Mouse (Mus musculus) forebrain, embryonic 13.5 days (tissue): ENCODE measurements around the gene Cherp. TPM values are rescaled to one million over a fixed set of nuclear protein-coding genes. Genes with fewer than 3 reads are reported as not detected.

Experiments
- ATAC-seq: fragments of 200-750 bp; cut with Nextera tagmentation; 2 replicates; pipeline ENCODE4 v1.8.0; 2017
- H3K27ac ChIP-seq: fragments of 300-500 bp; sonication (generic); 2 replicates; pipeline ENCODE4 v1.5.1; 2015; ENCODE audit warnings: inconsistent platforms, mild to moderate bottlenecking, moderate library complexity
- H3K27me3 ChIP-seq: fragments of 300-500 bp; sonication (generic); 2 replicates; pipeline ENCODE4 v1.6.1; 2015; ENCODE audit warnings: mild to moderate bottlenecking, inconsistent platforms
- H3K36me3 ChIP-seq: fragments of 300-500 bp; sonication (generic); 2 replicates; pipeline ENCODE4 v1.6.1; 2015; ENCODE audit warnings: mild to moderate bottlenecking, inconsistent platforms; ENCODE audit not compliant: poor library complexity, severe bottlenecking
- H3K4me1 ChIP-seq: fragments of 300-500 bp; sonication (generic); 2 replicates; pipeline ENCODE4 v1.6.1; 2015; ENCODE audit warnings: inconsistent platforms
- H3K4me2 ChIP-seq: fragments of 300-500 bp; sonication (generic); 2 replicates; pipeline ENCODE4 v1.6.1; 2015; ENCODE audit warnings: inconsistent platforms, mild to moderate bottlenecking, moderate library complexity
- H3K4me3 ChIP-seq: fragments of 300-500 bp; sonication (generic); 2 replicates; pipeline ENCODE4 v1.5.1; 2015; ENCODE audit warnings: mild to moderate bottlenecking, inconsistent platforms
- H3K9ac ChIP-seq: fragments of 300-500 bp; sonication (generic); 2 replicates; pipeline ENCODE4 v1.6.1; 2015; ENCODE audit warnings: mild to moderate bottlenecking, inconsistent platforms
- H3K9me3 ChIP-seq: fragments of 300-500 bp; sonication (generic); replicated peaks from 2 replicates; pipeline ENCODE4 v1.6.1; 2016; ENCODE audit warnings: inconsistent platforms
- WGBS: fragments of 180-500 bp; shearing (Covaris S2); methylation state at CpG from one replicate; pipeline ENCODE4 v1.1.7; 2015; 5-methylcytosine and 5-hydroxymethylcytosine counted together
- microRNA-seq: library from miRNA; unstranded; fragments of <30 nt; microRNA quantifications from one replicate; pipeline ENCODE4, GENCODE M21; 2016
- polyA plus RNA-seq: library from polyadenylated mRNA; unstranded; fragments of >200 nt; fragmentation: Nextera tagmentation; extraction: Ambion mirVana; gene quantifications from 2 replicates; pipeline ENCODE4 v1.2.1, GENCODE M21; 2015

The Cherp gene
- polyA plus RNA-seq, 1 experiment from 2014 or later: 48.4 TPM

DNA sequence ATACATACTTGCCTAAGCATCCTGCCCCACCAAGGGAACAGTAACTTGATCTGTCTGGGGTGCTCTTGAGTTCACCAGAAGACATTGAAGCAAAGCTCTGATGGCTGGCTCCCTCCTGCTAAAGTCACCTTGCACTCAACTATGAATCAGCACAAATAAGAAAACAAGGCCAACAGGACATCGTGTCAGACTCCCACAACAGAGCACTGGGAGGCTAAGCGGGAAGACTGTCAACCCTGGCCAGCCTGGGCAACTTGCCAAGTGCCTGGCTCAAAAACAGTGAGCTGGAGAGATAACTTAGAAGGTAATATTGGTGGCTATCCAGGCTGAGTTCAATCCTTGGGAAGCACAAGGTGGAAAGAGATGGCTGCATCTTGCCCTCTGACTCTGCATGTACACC lies 40.1 kb downstream of the Cherp start:
- H3K4me1 ChIP-seq: peaks cover 3% of the 10 kb centered on the region; the same call in 1 of the 2 replicates
- no peak for ATAC-seq
- 36% methylated on average over 2 of the region's 2 CpGs for WGBS

GRCm38 (mm10) chr8:72429676-72430075 lies 45.4 kb downstream of the Cherp start:
- Histone ChIP-seq H3K27ac (no peak overlapping the region), H3K9ac (no peak overlapping the region), H3K36me3 (no peaks in the 10 kb centered on the region), H3K4me3 (no peak overlapping the region), H3K4me1 (no peaks in the 10 kb centered on the region), H3K27me3 (no peaks in the 10 kb centered on the region), H3K9me3 (no peaks in the 10 kb centered on the region), H3K4me2 (no peak overlapping the region)
- ATAC-seq: no peak
- WGBS: 59% methylated on average over 13 of the region's 13 CpGs

More for the DNA sequence above, 40.1 kb downstream of the Cherp start:
- H3K4me3 ChIP-seq: no peak overlapping the region
- H3K27me3 ChIP-seq: no peaks in the 10 kb centered on the region
- no peaks in the 10 kb centered on the region for H3K36me3 ChIP-seq
- H3K9ac ChIP-seq: no peak overlapping the region
- no peak overlapping the region for H3K27ac ChIP-seq
- no peak overlapping the region for H3K4me2 ChIP-seq
- no peaks in the 10 kb centered on the region for H3K9me3 ChIP-seq

DNA sequence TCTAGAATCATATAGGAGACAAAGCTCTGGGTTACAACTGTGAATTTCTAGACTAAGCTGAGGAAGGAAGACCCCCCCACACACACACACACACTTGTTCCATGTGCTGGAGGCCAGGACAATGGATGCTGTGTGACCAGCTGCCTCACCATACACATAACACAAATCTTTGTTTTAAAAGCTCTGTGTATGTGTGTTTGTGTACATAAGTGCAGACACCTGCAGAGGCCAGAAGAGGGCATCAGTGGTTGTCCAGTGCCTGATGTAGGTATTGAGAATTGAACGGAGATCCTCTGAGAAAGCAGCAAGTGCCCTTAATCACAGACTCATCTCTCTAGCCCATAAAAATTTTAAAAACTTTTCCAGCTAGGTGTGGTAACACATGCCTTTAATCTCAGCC lies 52.1 kb downstream of the Cherp start:
- no peaks in the 10 kb centered on the region for H3K27me3 ChIP-seq
- H3K27ac ChIP-seq: no peak overlapping the region
- 64% methylated on average over 1 of the region's 1 CpGs for WGBS
- H3K9ac ChIP-seq: no peak overlapping the region
- no peaks in the 10 kb centered on the region for H3K9me3 ChIP-seq
- H3K4me2 ChIP-seq: no peak overlapping the region
- no peak for ATAC-seq
- peaks cover 11% of the 10 kb centered on the region; the same call in 1 of the 2 replicates for H3K36me3 ChIP-seq
- H3K4me1 ChIP-seq: peaks cover 30% of the 10 kb centered on the region
- no peak overlapping the region for H3K4me3 ChIP-seq

GRCm38 (mm10) chr8:72421362-72422335 lies 53.4 kb downstream of the Cherp start, which contains the start of gene Eps15l1:
Gene Eps15l1 (minus strand): TSS chr8:72421460.
- Histone ChIP-seq H3K4me2 (peak within 1 kb of the TSS; percentile 86), H3K9ac (peak within 1 kb of the TSS; percentile 91), H3K27ac (peak within 1 kb of the TSS; percentile 89), H3K9me3 (no peaks in the 10 kb centered on the region), H3K4me3 (peak within 1 kb of the TSS; percentile 77), H3K27me3 (no peaks in the 10 kb centered on the region), H3K36me3 (peaks cover 16% of the 10 kb centered on the region; the same call in 1 of the 2 replicates), H3K4me1 (peaks cover 43% of the 10 kb centered on the region)
- 1% methylated on average over 48 of the region's 48 CpGs for WGBS
- peak; percentile 98 for ATAC-seq

- Histone ChIP-seq H3K27me3 (no peaks in the 10 kb centered on the region), H3K36me3 (peaks cover 16% of the 10 kb centered on the region; the same call in 1 of the 2 replicates), H3K4me3 (peak overlapping the region; percentile 77), H3K4me1 (peaks cover 52% of the 10 kb centered on the region), H3K4me2 (peak overlapping the region; percentile 86), H3K27ac (peak overlapping the region; percentile 89), H3K9me3 (no peaks in the 10 kb centered on the region), H3K9ac (peak overlapping the region; percentile 91)
- WGBS: under 1% methylated on average over 52 of the region's 73 CpGs
- ATAC-seq: peak; percentile 19
Measured at GRCm38 (mm10) chr8:72420571-72421361, 54.3 kb downstream of the Cherp start.

DNA sequence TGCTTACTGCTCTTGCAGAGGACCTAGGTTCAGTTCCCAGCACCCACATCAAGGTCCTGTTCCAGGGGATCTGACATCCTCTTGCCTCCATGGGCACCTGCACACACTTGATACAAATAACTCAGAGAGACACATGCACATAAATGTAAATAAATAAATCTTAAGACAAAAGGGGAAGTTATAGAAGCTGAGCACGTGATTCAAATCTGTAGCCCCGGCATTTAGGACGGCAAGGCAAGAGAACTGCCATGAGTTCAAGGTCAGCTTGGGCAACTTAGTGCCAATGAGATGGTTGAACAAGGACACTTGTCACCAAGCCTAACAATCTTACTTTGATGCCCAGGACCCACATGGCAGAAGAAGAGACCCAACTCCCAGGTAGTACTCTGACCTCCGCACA lies 57.0 kb downstream of the Cherp start:
- Histone ChIP-seq H3K27me3 (no peaks in the 10 kb centered on the region), H3K4me1 (peaks cover 60% of the 10 kb centered on the region), H3K9ac (no peak overlapping the region), H3K36me3 (peaks cover 32% of the 10 kb centered on the region), H3K4me3 (no peak overlapping the region), H3K9me3 (no peaks in the 10 kb centered on the region), H3K27ac (no peak overlapping the region), H3K4me2 (no peak overlapping the region; the same call in 1 of the 2 replicates)
- WGBS: 94% methylated on average over 4 of the region's 4 CpGs
- ATAC-seq: no peak

DNA sequence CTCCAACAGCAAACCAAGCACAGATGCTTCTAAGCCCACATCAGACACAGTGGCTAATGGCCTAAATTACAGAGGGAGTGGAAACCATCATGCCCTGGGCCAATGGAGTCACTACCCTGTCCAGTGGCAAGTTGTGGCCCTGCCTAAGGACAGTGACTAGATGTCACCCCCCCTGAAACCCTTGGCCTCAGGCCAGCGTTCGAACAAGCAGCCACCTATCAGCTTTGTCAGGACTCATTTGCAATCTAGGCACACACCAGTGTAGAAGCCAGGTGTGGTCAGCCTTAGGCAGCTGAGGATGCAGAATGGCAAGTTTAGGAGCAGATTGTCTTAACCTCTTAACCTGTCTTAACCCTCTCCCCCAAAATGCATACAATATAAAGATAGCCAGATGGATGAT lies 59.8 kb downstream of the Cherp start:
- H3K9ac ChIP-seq: no peak overlapping the region
- H3K9me3 ChIP-seq: no peaks in the 10 kb centered on the region
- no peaks in the 10 kb centered on the region for H3K27me3 ChIP-seq
- H3K27ac ChIP-seq: no peak overlapping the region
- ATAC-seq: no peak
- 80% methylated on average over 2 of the region's 2 CpGs for WGBS
- H3K4me2 ChIP-seq: no peak overlapping the region
- peaks cover 56% of the 10 kb centered on the region for H3K4me1 ChIP-seq
- no peak overlapping the region for H3K4me3 ChIP-seq
- peaks cover 47% of the 10 kb centered on the region for H3K36me3 ChIP-seq

DNA sequence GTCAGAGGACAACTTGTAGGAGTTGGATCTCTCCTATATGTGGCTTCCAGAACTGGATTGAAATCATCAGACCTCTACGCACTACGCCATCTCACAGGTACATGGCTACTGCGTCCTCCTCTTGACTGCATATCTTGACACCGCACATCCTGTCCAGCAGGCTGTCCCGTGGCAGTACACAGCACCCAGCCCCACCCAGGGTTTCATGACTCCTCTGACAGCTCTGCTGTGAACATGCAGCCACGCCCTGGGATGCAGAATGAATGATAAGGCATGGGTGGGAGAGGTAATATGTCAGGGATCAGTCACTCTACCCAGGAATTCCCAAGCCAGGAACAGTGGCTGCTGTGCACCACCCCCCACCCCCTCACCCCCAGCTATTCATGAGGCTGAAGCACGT lies 61.2 kb downstream of the Cherp start:
- peaks cover 43% of the 10 kb centered on the region for H3K36me3 ChIP-seq
- no peak overlapping the region for H3K9ac ChIP-seq
- WGBS: 94% methylated on average over 7 of the region's 7 CpGs
- H3K4me3 ChIP-seq: no peak overlapping the region
- no peaks in the 10 kb centered on the region for H3K27me3 ChIP-seq
- H3K9me3 ChIP-seq: no peaks in the 10 kb centered on the region
- H3K4me2 ChIP-seq: no peak overlapping the region
- no peak overlapping the region for H3K27ac ChIP-seq
- peaks cover 48% of the 10 kb centered on the region for H3K4me1 ChIP-seq
- no peak for ATAC-seq

Small RNA genes within 50 kb of the gene (microRNA-seq; reads per million reads assigned to microRNA genes)
- gene Mir7068: 2.1 reads per million

Other genes starting within 250 kb of the Cherp start
- gene Ap1m1, start 235.2 kb downstream of the Cherp start, polyA plus RNA-seq: 211 and 235 TPM in 2 replicates
- gene Gm10282, start 170.0 kb downstream of the Cherp start, polyA plus RNA-seq: 39.4 and 41.0 TPM in 2 replicates
- 2.8 and 3.6 TPM in 2 replicates for gene Klf2, start 156.2 kb downstream of the Cherp start, polyA plus RNA-seq
- gene Eps15l1, start 53.8 kb downstream of the Cherp start, polyA plus RNA-seq: 61.4 and 69.0 TPM in 2 replicates
- gene Calr3, start 31.4 kb downstream of the Cherp start, polyA plus RNA-seq: 0.87 and 0.99 TPM in 2 replicates
- gene 1700030K09Rik, start 31.3 kb downstream of the Cherp start, polyA plus RNA-seq: 19.1 and 19.5 TPM in 2 replicates
- 6.4 and 8.8 TPM in 2 replicates for gene Slc35e1, start 17.4 kb upstream of the Cherp start, polyA plus RNA-seq
- gene Med26, start 73.0 kb upstream of the Cherp start, polyA plus RNA-seq: 15.5 and 19.4 TPM in 2 replicates
- gene Smim7, start 95.9 kb upstream of the Cherp start, polyA plus RNA-seq: 123 and 126 TPM in 2 replicates
- gene Tmem38a, start 96.8 kb upstream of the Cherp start, polyA plus RNA-seq: 13.3 and 13.5 TPM in 2 replicates
- 0.68 and 0.97 TPM in 2 replicates for gene Nwd1, start 171.5 kb upstream of the Cherp start, polyA plus RNA-seq
- gene Sin3b, start 248.1 kb upstream of the Cherp start, polyA plus RNA-seq: 185 and 197 TPM in 2 replicates